ENCODE assay signal across 24 mouse cellular contexts in the genomic region with DNA sequence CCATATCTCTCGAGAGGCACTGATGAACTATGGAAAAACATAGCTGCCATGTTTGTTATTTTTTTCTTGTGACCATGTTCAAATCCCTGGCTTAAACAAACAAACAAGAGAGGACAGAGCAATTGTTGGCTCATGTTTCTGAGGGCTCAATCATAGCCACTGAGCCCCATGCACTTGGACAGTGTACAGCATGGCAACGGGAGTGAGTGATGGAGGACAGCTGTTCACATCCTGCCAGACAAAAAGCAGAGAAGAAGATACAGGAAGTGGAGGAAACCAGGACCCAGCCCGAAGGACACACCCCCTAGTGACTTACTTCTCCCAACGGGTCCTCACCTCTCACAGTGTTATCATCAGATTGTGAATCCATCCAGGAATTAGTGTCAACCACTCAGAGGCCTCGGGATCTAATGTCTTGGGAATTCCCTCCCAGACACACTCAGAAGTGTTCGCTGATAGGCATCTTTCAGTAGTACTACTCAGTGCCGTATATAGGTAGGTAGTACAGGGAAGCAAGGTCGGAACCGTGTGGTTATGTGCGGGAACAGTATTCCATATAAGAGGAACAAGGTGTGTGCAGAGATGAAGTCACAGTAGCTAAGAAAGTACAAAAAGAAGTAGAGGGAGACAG.
DNase-seq lines count a peak whose midpoint lies in the region; ATAC-seq and TF ChIP-seq lines count a peak whose summit lies in the region.
"Had no signal": no experiment of that assay in that cellular context is flagged by ENCODE, and none has a peak within 500 bp of the region (broad histone marks: within the 10 kb centered on the region; RNA-seq: fewer than 3 reads in every experiment).

No protein-coding gene starts in this region.

- H3K27ac ChIP-seq in lung, embryonic 15.5 days: no peak overlapping the region
- H3K27ac ChIP-seq in lung, postnatal 0 days (ENCODE audit: low read length): no peak overlapping the region
- H3K27ac ChIP-seq: embryonic facial prominence, embryonic 10.5 days; embryonic facial prominence, embryonic 12.5 days; forebrain, embryonic 13.5 days; forebrain, embryonic 15.5 days had no signal

- 55% methylated on average over 10 of the region's 10 CpGs for WGBS in lung, embryonic 15.5 days
- 62% methylated on average over 10 of the region's 10 CpGs for WGBS in lung, adult 2 months
- 61% methylated on average over 10 of the region's 10 CpGs for WGBS in lung, postnatal 0 days

- no peak for TF ChIP-seq EP300 in lung, postnatal 0 days (IDR thresholded peaks at IDR 0.05)

- H3K27me3 ChIP-seq in lung, embryonic 15.5 days: no peaks in the 10 kb centered on the region
- no peaks in the 10 kb centered on the region for H3K27me3 ChIP-seq in lung, postnatal 0 days (replicated peaks; ENCODE audit: insufficient read depth, low read length)
- H3K27me3 ChIP-seq: CH12.LX; embryonic facial prominence, embryonic 12.5 days; forebrain, embryonic 13.5 days; forebrain, embryonic 15.5 days; Patski had no signal

- H3K9me3 ChIP-seq in lung, embryonic 15.5 days: no peaks in the 10 kb centered on the region
- no peaks in the 10 kb centered on the region for H3K9me3 ChIP-seq in lung, postnatal 0 days (ENCODE audit: low read length)
- H3K9me3 ChIP-seq: embryonic facial prominence, embryonic 10.5 days; embryonic facial prominence, embryonic 12.5 days; forebrain, embryonic 13.5 days; forebrain, embryonic 15.5 days had no signal

- peak; percentile 4 for DNase-seq in heart, adult 11 months
- DNase-seq in heart, postnatal 4 days: no peak
- no peak for DNase-seq in lung, adult 2 months
- DNase-seq in lung, postnatal 0 days (ENCODE audit: low spot score): no peak
- DNase-seq in lung, postnatal 25 days (ENCODE audit: low spot score): no peak
- DNase-seq: adrenal gland, adult 8-10 months; adrenal gland, postnatal 14 days; adrenal gland, postnatal 36 days; B cell, adult 2 months; cerebellum, adult 11-12 months; cerebellum, adult 2 months; cerebellum, adult 9-10 months; cerebellum, postnatal 10 days; cerebellum, postnatal 25 days had no signal

- H3K4me3 ChIP-seq in lung, embryonic 15.5 days: no peak overlapping the region
- no peak overlapping the region for H3K4me3 ChIP-seq in lung, adult 2 months (replicated peaks; ENCODE audit: extremely low read depth, low read depth, low read length)
- no peak overlapping the region for H3K4me3 ChIP-seq in lung, postnatal 0 days (ENCODE audit: low read depth, low read length)
- H3K4me3 ChIP-seq: embryonic facial prominence, embryonic 10.5 days; embryonic facial prominence, embryonic 12.5 days; forebrain, embryonic 13.5 days; forebrain, embryonic 15.5 days had no signal

- peak; percentile 81; the same call in 1 of the 2 replicates for ATAC-seq in lung, embryonic 15.5 days (ENCODE audit: borderline replicate concordance, extremely low read depth, low FRiP score, low TSS enrichment)
- peak; percentile 25; the same call in 1 of the 2 replicates for ATAC-seq in lung, postnatal 0 days
- ATAC-seq: activated CD4-positive, CD25-positive, alpha-beta regulatory T cell, adult 4 months; CD4-positive, CD25-positive, alpha-beta regulatory T cell, adult 4 months; forebrain, embryonic 13.5 days; forebrain, embryonic 15.5 days; Patski had no signal

- no peak for TF ChIP-seq POLR2A in lung, adult 2 months (IDR thresholded peaks at IDR 0.05; ENCODE audit: borderline replicate concordance, extremely low read depth, low read depth, low read length)

- H3K4me2 ChIP-seq in lung, embryonic 15.5 days: no peak overlapping the region
- H3K4me2 ChIP-seq in lung, postnatal 0 days (replicated peaks; ENCODE audit: low read depth, low read length): no peak overlapping the region
- H3K4me2 ChIP-seq: embryonic facial prominence, embryonic 12.5 days; forebrain, embryonic 13.5 days; forebrain, embryonic 15.5 days had no signal

- H3K9ac ChIP-seq in lung, embryonic 15.5 days: no peak overlapping the region
- no peak overlapping the region for H3K9ac ChIP-seq in lung, postnatal 0 days (replicated peaks; ENCODE audit: low read depth)
- H3K9ac ChIP-seq: embryonic facial prominence, embryonic 12.5 days; forebrain, embryonic 13.5 days; forebrain, embryonic 15.5 days had no signal

- TF ChIP-seq CTCF in lung, adult 2 months (IDR thresholded peaks at IDR 0.05; ENCODE audit: insufficient read depth, low read length): no peak
- no peak for TF ChIP-seq CTCF in lung, postnatal 0 days (IDR thresholded peaks at IDR 0.05)

- H3K36me3 ChIP-seq in lung, embryonic 15.5 days: no peaks in the 10 kb centered on the region
- no peaks in the 10 kb centered on the region for H3K36me3 ChIP-seq in lung, postnatal 0 days (ENCODE audit: insufficient read depth, low read length)
- H3K36me3 ChIP-seq: embryonic facial prominence, embryonic 10.5 days; embryonic facial prominence, embryonic 12.5 days; forebrain, embryonic 15.5 days; G1E had no signal

- H3K4me1 ChIP-seq in lung, embryonic 15.5 days: no peaks in the 10 kb centered on the region
- no peaks in the 10 kb centered on the region for H3K4me1 ChIP-seq in lung, adult 2 months (ENCODE audit: control insufficient read depth, insufficient read depth, low read length)
- H3K4me1 ChIP-seq in lung, postnatal 0 days (ENCODE audit: insufficient read depth, low read depth, low read length): no peaks in the 10 kb centered on the region
- H3K4me1 ChIP-seq: embryonic facial prominence, embryonic 10.5 days; embryonic facial prominence, embryonic 12.5 days had no signal
